Mouse (Mus musculus): ENCODE data around the gene Sdk1. TPM values are rescaled to one million over a fixed set of nuclear protein-coding genes. Genes with fewer than 3 reads are reported as not detected.

Sdk1 gene
- total and polyA plus RNA-seq, 2 experiments from 2014 or later: 0.59 to 8.4 TPM

- no peak for TF ChIP-seq EP300 (IDR thresholded peaks at IDR 0.05; ENCODE audit: low read depth)
- H3K27me3 ChIP-seq (ENCODE audit: control insufficient read depth, insufficient read depth, low read length): no peaks in the 10 kb centered on the region
- 93% methylated on average over 1 of the region's 1 CpGs for WGBS
- no peaks in the 10 kb centered on the region for H3K9me3 ChIP-seq (replicated peaks; ENCODE audit: control insufficient read depth, low read length)
- no peak overlapping the region for H3K27ac ChIP-seq (ENCODE audit: low read depth)
- ATAC-seq (ENCODE audit: insufficient read depth, low read depth) (no peak), DNase-seq (ENCODE audit: low spot score) (no peak)
- H3K9ac ChIP-seq (replicated peaks; ENCODE audit: low read depth, low read length): no peak overlapping the region
- no peak overlapping the region for H3K4me2 ChIP-seq (ENCODE audit: low read depth, low read length)
- H3K4me3 ChIP-seq (ENCODE audit: low read depth, low read length): no peak overlapping the region
- H3K36me3 ChIP-seq (replicated peaks; ENCODE audit: control insufficient read depth, insufficient read depth, low read length): no peaks in the 10 kb centered on the region
- no peaks in the 10 kb centered on the region for H3K4me1 ChIP-seq (ENCODE audit: control insufficient read depth, insufficient read depth)
Observed at GRCm38 (mm10) chr5:142000247-142000646, 759.0 kb downstream of the Sdk1 start.

GRCm38 (mm10) chr5:142001131-142001530, 759.8 kb downstream of the Sdk1 start:
- Histone ChIP-seq H3K36me3 (replicated peaks; ENCODE audit: control insufficient read depth, insufficient read depth, low read length) (no peaks in the 10 kb centered on the region), H3K4me3 (ENCODE audit: low read depth, low read length) (no peak overlapping the region), H3K9me3 (replicated peaks; ENCODE audit: control insufficient read depth, low read length) (no peaks in the 10 kb centered on the region), H3K27ac (ENCODE audit: low read depth) (no peak overlapping the region), H3K9ac (replicated peaks; ENCODE audit: low read depth, low read length) (no peak overlapping the region), H3K4me1 (ENCODE audit: control insufficient read depth, insufficient read depth) (no peaks in the 10 kb centered on the region), H3K4me2 (ENCODE audit: low read depth, low read length) (no peak overlapping the region), H3K27me3 (ENCODE audit: control insufficient read depth, insufficient read depth, low read length) (no peaks in the 10 kb centered on the region)
- DNase-seq (ENCODE audit: low spot score) (no peak), ATAC-seq (ENCODE audit: insufficient read depth, low read depth) (no peak)
- 61% methylated on average over 6 of the region's 6 CpGs for WGBS
- TF ChIP-seq CTCF (IDR thresholded peaks at IDR 0.05; ENCODE audit: low read depth) (no peak), EP300 (IDR thresholded peaks at IDR 0.05; ENCODE audit: low read depth) (no peak)

GRCm38 (mm10) chr5:142001973-142002372, 760.7 kb downstream of the Sdk1 start:
- no peak overlapping the region for H3K4me3 ChIP-seq (ENCODE audit: low read depth, low read length)
- no peaks in the 10 kb centered on the region for H3K9me3 ChIP-seq (replicated peaks; ENCODE audit: control insufficient read depth, low read length)
- no peak overlapping the region for H3K27ac ChIP-seq (ENCODE audit: low read depth)
- H3K4me1 ChIP-seq (ENCODE audit: control insufficient read depth, insufficient read depth): no peaks in the 10 kb centered on the region
- no peak for ATAC-seq (ENCODE audit: insufficient read depth, low read depth)
- H3K36me3 ChIP-seq (replicated peaks; ENCODE audit: control insufficient read depth, insufficient read depth, low read length): no peaks in the 10 kb centered on the region
- H3K9ac ChIP-seq (replicated peaks; ENCODE audit: low read depth, low read length): no peak overlapping the region
- no peak for TF ChIP-seq CTCF (IDR thresholded peaks at IDR 0.05; ENCODE audit: low read depth)
- TF ChIP-seq EP300 (IDR thresholded peaks at IDR 0.05; ENCODE audit: low read depth): no peak
- no peaks in the 10 kb centered on the region for H3K27me3 ChIP-seq (ENCODE audit: control insufficient read depth, insufficient read depth, low read length)
- 93% methylated on average over 3 of the region's 3 CpGs for WGBS
- no peak for DNase-seq (ENCODE audit: low spot score)
- H3K4me2 ChIP-seq (ENCODE audit: low read depth, low read length): no peak overlapping the region

GRCm38 (mm10) chr5:142010189-142010588, 768.9 kb downstream of the Sdk1 start:
- H3K9me3 ChIP-seq (replicated peaks; ENCODE audit: control insufficient read depth, low read length): peaks cover 3% of the 10 kb centered on the region; the same call in 1 of the 2 replicates
- no peak for DNase-seq (ENCODE audit: low spot score)
- H3K9ac ChIP-seq (replicated peaks; ENCODE audit: low read depth, low read length): no peak overlapping the region
- no peaks in the 10 kb centered on the region for H3K27me3 ChIP-seq (ENCODE audit: control insufficient read depth, insufficient read depth, low read length)
- no peaks in the 10 kb centered on the region for H3K36me3 ChIP-seq (replicated peaks; ENCODE audit: control insufficient read depth, insufficient read depth, low read length)
- H3K4me1 ChIP-seq (ENCODE audit: control insufficient read depth, insufficient read depth): no peaks in the 10 kb centered on the region
- H3K27ac ChIP-seq (ENCODE audit: low read depth): no peak overlapping the region
- no peak for ATAC-seq (ENCODE audit: insufficient read depth, low read depth)
- WGBS: 42% methylated on average over 3 of the region's 3 CpGs
- no peak for TF ChIP-seq EP300 (IDR thresholded peaks at IDR 0.05; ENCODE audit: low read depth)
- no peak overlapping the region for H3K4me2 ChIP-seq (ENCODE audit: low read depth, low read length)
- H3K4me3 ChIP-seq (ENCODE audit: low read depth, low read length): no peak overlapping the region

- DNase-seq (ENCODE audit: low spot score) (no peak), ATAC-seq (ENCODE audit: insufficient read depth, low read depth) (no peak)
- 89% methylated on average over 7 of the region's 7 CpGs for WGBS
- H3K9me3 ChIP-seq (replicated peaks; ENCODE audit: control insufficient read depth, low read length): peaks cover 3% of the 10 kb centered on the region; the same call in 1 of the 2 replicates
- no peaks in the 10 kb centered on the region for H3K27me3 ChIP-seq (ENCODE audit: control insufficient read depth, insufficient read depth, low read length)
- TF ChIP-seq EP300 (IDR thresholded peaks at IDR 0.05; ENCODE audit: low read depth) (no peak), CTCF (IDR thresholded peaks at IDR 0.05; ENCODE audit: low read depth) (no peak)
- H3K9ac ChIP-seq (replicated peaks; ENCODE audit: low read depth, low read length): no peak overlapping the region
- no peak overlapping the region for H3K4me2 ChIP-seq (ENCODE audit: low read depth, low read length)
- H3K4me1 ChIP-seq (ENCODE audit: control insufficient read depth, insufficient read depth): no peaks in the 10 kb centered on the region
- no peaks in the 10 kb centered on the region for H3K36me3 ChIP-seq (replicated peaks; ENCODE audit: control insufficient read depth, insufficient read depth, low read length)
- no peak overlapping the region for H3K4me3 ChIP-seq (ENCODE audit: low read depth, low read length)
- no peak overlapping the region for H3K27ac ChIP-seq (ENCODE audit: low read depth)
Observed at GRCm38 (mm10) chr5:142017001-142017400, 775.7 kb downstream of the Sdk1 start.

GRCm38 (mm10) chr5:142022877-142023580, 781.7 kb downstream of the Sdk1 start:
- DNase-seq (ENCODE audit: low spot score) (peak; percentile 12), ATAC-seq (ENCODE audit: insufficient read depth, low read depth) (no peak)
- Histone ChIP-seq H3K4me3 (ENCODE audit: low read depth, low read length) (no peak overlapping the region), H3K4me1 (ENCODE audit: control insufficient read depth, insufficient read depth) (no peaks in the 10 kb centered on the region), H3K9me3 (replicated peaks; ENCODE audit: control insufficient read depth, low read length) (no peaks in the 10 kb centered on the region), H3K9ac (replicated peaks; ENCODE audit: low read depth, low read length) (no peak overlapping the region), H3K36me3 (replicated peaks; ENCODE audit: control insufficient read depth, insufficient read depth, low read length) (no peaks in the 10 kb centered on the region), H3K27me3 (ENCODE audit: control insufficient read depth, insufficient read depth, low read length) (no peaks in the 10 kb centered on the region), H3K4me2 (ENCODE audit: low read depth, low read length) (no peak overlapping the region), H3K27ac (ENCODE audit: low read depth) (no peak overlapping the region)
- WGBS: 53% methylated on average over 4 of the region's 4 CpGs
- TF ChIP-seq EP300 (IDR thresholded peaks at IDR 0.05; ENCODE audit: low read depth) (no peak), CTCF (IDR thresholded peaks at IDR 0.05; ENCODE audit: low read depth) (no peak)

Measured in heart, postnatal 0 days (tissue).